Mouse (Mus musculus): ENCODE results near the gene St8sia1.

The St8sia1 gene

GRCm38 (mm10) chr6:142825449-142825848, 138.8 kb downstream of the St8sia1 start:
- no peak for DNase-seq (ENCODE audit: low spot score)

GRCm38 (mm10) chr6:142823008-142823787, 141.1 kb downstream of the St8sia1 start:
- no peak for DNase-seq (ENCODE audit: low spot score)

GRCm38 (mm10) chr6:142818306-142818705, 145.9 kb downstream of the St8sia1 start:
- no peak for DNase-seq (ENCODE audit: low spot score)

- DNase-seq (ENCODE audit: low spot score): no peak
Measured at GRCm38 (mm10) chr6:142815513-142815912, 148.7 kb downstream of the St8sia1 start.

- DNase-seq (ENCODE audit: low spot score): peak; percentile 97
Measured at GRCm38 (mm10) chr6:142814495-142814921, 149.7 kb downstream of the St8sia1 start.

GRCm38 (mm10) chr6:142814011-142814410, 150.2 kb downstream of the St8sia1 start:
- no peak for DNase-seq (ENCODE audit: low spot score)

GRCm38 (mm10) chr6:142812969-142813368, 151.3 kb downstream of the St8sia1 start:
- DNase-seq (ENCODE audit: low spot score): peak; percentile 24

- no peak for DNase-seq (ENCODE audit: low spot score)
Measured at GRCm38 (mm10) chr6:142810239-142810638, 154.0 kb downstream of the St8sia1 start.

- DNase-seq (ENCODE audit: low spot score): peak; percentile 35
Measured at GRCm38 (mm10) chr6:142809373-142810098, 154.7 kb downstream of the St8sia1 start.

- no peak for DNase-seq (ENCODE audit: low spot score)
Measured at GRCm38 (mm10) chr6:142806326-142806725, 157.9 kb downstream of the St8sia1 start.

GRCm38 (mm10) chr6:142804402-142804801, 159.8 kb downstream of the St8sia1 start, which contains the start of gene Sult6b2:
Gene Sult6b2 (minus strand): TSS chr6:142804502.
- DNase-seq (ENCODE audit: low spot score): no peak

- peak; percentile 50 for DNase-seq (ENCODE audit: low spot score)
Measured at GRCm38 (mm10) chr6:142802617-142803525, 161.4 kb downstream of the St8sia1 start.

- no peak for DNase-seq (ENCODE audit: low spot score)
Measured at GRCm38 (mm10) chr6:142801687-142802086, 162.6 kb downstream of the St8sia1 start.

GRCm38 (mm10) chr6:142799704-142800374, 164.4 kb downstream of the St8sia1 start:
- no peak for DNase-seq (ENCODE audit: low spot score)

- DNase-seq (ENCODE audit: low spot score): no peak
Measured at GRCm38 (mm10) chr6:142798837-142799236, 165.4 kb downstream of the St8sia1 start.

GRCm38 (mm10) chr6:142797996-142798395, 166.3 kb downstream of the St8sia1 start:
- no peak for DNase-seq (ENCODE audit: low spot score)

GRCm38 (mm10) chr6:142795655-142796441, 168.4 kb downstream of the St8sia1 start:
- no peak for DNase-seq (ENCODE audit: low spot score)

GRCm38 (mm10) chr6:142795087-142795486, 169.2 kb downstream of the St8sia1 start:
- no peak for DNase-seq (ENCODE audit: low spot score)

GRCm38 (mm10) chr6:142793468-142793867, 170.8 kb downstream of the St8sia1 start:
- peak; percentile 48 for DNase-seq (ENCODE audit: low spot score)

GRCm38 (mm10) chr6:142792241-142792968, 171.8 kb downstream of the St8sia1 start:
- no peak for DNase-seq (ENCODE audit: low spot score)
